ENCODE assay signal across 24 mouse cellular contexts in genomic region chr1:94487062-94487461, GRCm38 (mm10).
DNase-seq lines count a peak whose midpoint lies in the region; ATAC-seq lines count a peak whose summit lies in the region.
"Had no signal": no experiment of that assay in that cellular context is flagged by ENCODE, and none has a peak within 500 bp of the region (broad histone marks: within the 10 kb centered on the region; RNA-seq: fewer than 3 reads in every experiment).

No protein-coding gene starts in this region.

- DNase-seq in 416B (ENCODE audit: low read depth), result peak; percentile 9
- peak; percentile 3 for DNase-seq in MEL-GATA-1-ER (ENCODE audit: extremely low read depth, low read depth)
- no peak for DNase-seq in spleen, postnatal 14 days (ENCODE audit: low spot score in 2 of 2)
- no peak for DNase-seq in adrenal gland, postnatal 10 days
- DNase-seq: adrenal gland, adult 8-10 months; adrenal gland, postnatal 36 days; B cell, adult 2 months; cerebellum, adult 11 months; cerebellum, adult 2 months; cerebellum, postnatal 10 days; cerebellum, postnatal 36 days; gastrocnemius, adult 2 months; gastrocnemius, postnatal 14 days; heart, adult 18-20 months; heart, postnatal 10 days; heart, postnatal 36 days had no signal

- ATAC-seq in granulocyte monocyte progenitor cell, adult 5-6 weeks (replicated peaks; ENCODE audit: poor library complexity, severe bottlenecking), result peak; percentile 98
- ATAC-seq in megakaryocyte progenitor cell, adult 5-6 weeks (replicated peaks; ENCODE audit: poor library complexity), result peak; percentile 99
- ATAC-seq in activated CD4-positive, CD25-positive, alpha-beta regulatory T cell, adult 4 months, result no peak
- ATAC-seq: forebrain, embryonic 13.5 days; forebrain, embryonic 16.5 days; hindbrain, postnatal 0 days; inflammation-experienced regulatory T-cells, adult 6 months; intestine, embryonic 16.5 days had no signal

Comparison
In these comparisons a context has a peak if more than half of its experiments do, and no peak if none do; other contexts are left out.
1. DNase-seq: peak in 416B (single experiment) and MEL-GATA-1-ER (single experiment); none in spleen, postnatal 14 days (0 of 2) and adrenal gland, postnatal 10 days (single experiment).